Mouse (Mus musculus): ENCODE results near the gene Zfp710.

The Zfp710 gene

DNA sequence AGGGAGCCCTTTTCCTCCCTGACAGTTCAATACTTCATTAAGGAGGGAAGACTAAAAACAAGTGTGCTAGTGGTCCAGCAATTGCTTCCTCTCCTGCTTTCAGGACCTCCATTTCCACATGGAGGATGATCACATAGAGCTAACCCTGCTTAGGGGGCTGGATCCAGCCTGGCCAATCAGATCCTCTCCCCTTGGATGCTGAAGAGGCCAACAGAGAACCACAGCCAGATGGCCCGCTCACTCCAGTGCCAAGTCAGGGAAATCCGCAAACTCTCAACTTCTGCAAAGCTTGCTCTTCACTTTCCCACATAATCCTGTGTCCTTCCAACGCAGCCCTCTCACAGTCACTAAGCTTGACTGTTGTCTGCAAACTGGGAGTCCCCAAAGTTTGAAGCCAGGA lies 78.7 kb downstream of the Zfp710 start:
- peaks cover 64% of the 10 kb centered on the region for H3K4me1 ChIP-seq (replicated peaks; ENCODE audit: low read depth, low read length)
- no peaks in the 10 kb centered on the region for H3K27me3 ChIP-seq (ENCODE audit: insufficient read depth, low read length)
- H3K4me3 ChIP-seq (replicated peaks; ENCODE audit: low read length), result no peak overlapping the region
- no peak for TF ChIP-seq CTCF (conservative IDR thresholded peaks at IDR 0.05; ENCODE audit: low read length)
- TF ChIP-seq NANOG (IDR thresholded peaks at IDR 0.05; ENCODE audit: borderline replicate concordance, low read length), result no peak
- TF ChIP-seq POU5F1 (IDR thresholded peaks at IDR 0.05; ENCODE audit: borderline replicate concordance, low read length), result no peak
- H3K36me3 ChIP-seq (ENCODE audit: insufficient read depth, low read length), result peaks cover 66% of the 10 kb centered on the region
- peaks cover 16% of the 10 kb centered on the region for H3K9me3 ChIP-seq (ENCODE audit: low read length)

DNA sequence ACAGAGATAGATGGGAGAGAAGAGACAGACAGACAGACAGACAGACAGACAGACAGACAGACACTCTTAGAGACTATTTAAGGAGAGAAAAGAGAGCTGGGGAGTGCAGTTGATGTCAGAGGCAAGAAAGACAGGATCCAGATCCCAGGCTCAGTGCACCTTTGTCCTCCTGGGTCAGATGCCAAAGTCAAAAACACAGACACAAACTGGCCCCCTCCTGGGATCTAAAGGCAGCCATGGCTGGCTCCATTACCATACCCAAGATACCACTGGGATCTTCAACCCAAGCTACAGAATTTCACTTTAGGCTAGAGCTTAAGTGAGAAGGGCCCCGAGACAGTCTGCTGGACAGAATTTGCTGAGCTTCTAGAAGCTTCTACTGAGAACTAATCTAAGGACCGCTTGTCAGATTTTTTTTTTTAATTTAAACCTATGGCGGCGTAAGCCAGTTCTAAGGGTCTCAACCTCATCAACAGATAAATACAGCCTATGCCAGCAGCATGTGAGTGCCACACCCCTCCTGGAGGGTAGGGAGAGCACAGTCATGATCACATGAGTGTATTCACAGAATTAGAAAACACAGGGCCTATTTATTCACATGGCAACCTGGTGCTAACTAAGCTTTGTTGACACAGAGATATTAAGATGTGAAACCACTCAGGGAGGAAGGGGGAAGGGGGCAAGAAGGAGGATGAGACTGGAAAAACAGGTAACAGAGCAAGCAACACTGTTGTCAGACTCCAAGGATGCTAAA lies 81.2 kb downstream of the Zfp710 start:
- Histone ChIP-seq H3K9me3 (ENCODE audit: low read length) (peaks cover 16% of the 10 kb centered on the region), H3K36me3 (ENCODE audit: insufficient read depth, low read length) (peaks cover 42% of the 10 kb centered on the region), H3K4me1 (replicated peaks; ENCODE audit: low read depth, low read length) (peaks cover 73% of the 10 kb centered on the region), H3K27me3 (ENCODE audit: insufficient read depth, low read length) (no peaks in the 10 kb centered on the region), H3K4me3 (replicated peaks; ENCODE audit: low read length) (no peak overlapping the region; the same call in 1 of the 2 replicates)
- TF ChIP-seq NANOG (IDR thresholded peaks at IDR 0.05; ENCODE audit: borderline replicate concordance, low read length) (no peak), POU5F1 (IDR thresholded peaks at IDR 0.05; ENCODE audit: borderline replicate concordance, low read length) (no peak), CTCF (conservative IDR thresholded peaks at IDR 0.05; ENCODE audit: low read length) (no peak)

DNA sequence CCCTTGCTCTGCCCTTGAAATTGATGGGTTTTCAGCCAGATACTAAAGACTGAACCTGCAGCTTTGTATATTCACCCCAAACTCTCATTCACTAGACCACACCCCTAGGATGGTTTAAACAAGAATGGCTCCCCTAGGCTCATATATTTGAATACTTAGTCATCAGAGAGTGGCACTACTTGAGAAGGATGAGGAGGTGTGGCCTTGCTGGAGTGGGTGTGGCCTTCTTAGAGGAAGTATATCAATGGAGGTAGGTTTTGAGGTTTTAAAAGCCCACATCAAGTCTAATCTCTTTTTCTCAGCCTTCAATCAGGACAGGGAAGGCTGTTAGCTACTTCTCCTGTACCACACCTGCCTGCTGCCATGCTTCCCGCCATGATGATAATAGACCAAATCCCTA lies 81.8 kb downstream of the Zfp710 start:
- H3K4me3 ChIP-seq (replicated peaks; ENCODE audit: low read length), result no peak overlapping the region; the same call in 1 of the 2 replicates

DNA sequence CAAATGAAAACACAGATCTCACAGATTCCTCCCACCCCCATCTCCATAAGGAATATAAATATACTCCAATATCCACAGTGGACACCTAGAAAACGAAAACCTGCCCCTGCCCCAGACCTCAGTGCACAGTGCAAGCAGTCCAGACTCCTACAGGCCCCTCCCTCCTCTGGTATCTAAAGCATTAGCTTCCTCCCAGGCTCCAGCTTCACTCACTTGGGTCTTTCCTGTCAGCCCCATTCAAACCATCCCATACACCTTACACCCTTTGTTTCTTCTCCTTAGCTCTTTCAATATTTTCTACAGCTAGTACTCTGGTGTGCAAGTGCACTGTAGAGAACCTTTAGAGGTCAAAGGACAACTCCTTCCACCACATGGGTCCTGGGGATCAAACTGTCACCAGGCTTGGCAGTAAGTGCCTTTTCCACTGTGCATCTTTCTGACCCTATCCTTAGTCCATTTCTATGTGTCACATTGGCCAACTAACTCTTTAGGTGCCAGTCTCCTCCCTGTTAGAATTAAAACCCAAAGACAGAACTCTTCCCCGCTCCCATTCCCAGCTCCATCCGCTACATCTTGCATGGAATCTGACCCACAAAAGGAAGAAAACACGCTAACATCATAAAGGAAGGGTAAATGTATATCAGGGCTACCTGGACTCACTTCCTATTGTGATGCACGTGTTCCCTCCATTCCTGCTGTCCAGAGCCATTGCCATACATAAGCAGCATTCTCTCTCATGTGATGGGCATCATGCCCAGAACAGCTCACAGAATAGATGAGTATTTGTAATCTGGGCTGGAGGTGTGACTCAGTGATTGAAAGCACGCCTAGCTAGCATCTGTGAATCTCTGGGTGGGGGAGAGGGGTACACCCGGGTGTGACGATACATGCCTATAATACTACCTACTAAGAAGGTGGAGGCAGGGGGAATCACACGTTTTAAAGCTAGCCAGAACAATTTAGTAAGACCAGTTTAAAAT lies 86.7 kb downstream of the Zfp710 start:
- peaks cover 79% of the 10 kb centered on the region for H3K4me1 ChIP-seq (replicated peaks; ENCODE audit: low read depth, low read length)
- peaks cover 13% of the 10 kb centered on the region for H3K36me3 ChIP-seq (ENCODE audit: insufficient read depth, low read length)
- no peak for TF ChIP-seq NANOG (IDR thresholded peaks at IDR 0.05; ENCODE audit: borderline replicate concordance, low read length)
- TF ChIP-seq CTCF (conservative IDR thresholded peaks at IDR 0.05; ENCODE audit: low read length), result no peak
- no peak for TF ChIP-seq POU5F1 (IDR thresholded peaks at IDR 0.05; ENCODE audit: borderline replicate concordance, low read length)
- H3K4me3 ChIP-seq (replicated peaks; ENCODE audit: low read length), result peak overlapping the region; percentile 46
- H3K9me3 ChIP-seq (ENCODE audit: low read length), result peaks cover 14% of the 10 kb centered on the region
- peaks cover 4% of the 10 kb centered on the region; the same call in 1 of the 2 replicates for H3K27me3 ChIP-seq (ENCODE audit: insufficient read depth, low read length)

More for the DNA sequence above, 81.8 kb downstream of the Zfp710 start:
- H3K36me3 ChIP-seq (ENCODE audit: insufficient read depth, low read length), result peaks cover 35% of the 10 kb centered on the region
- peaks cover 79% of the 10 kb centered on the region for H3K4me1 ChIP-seq (replicated peaks; ENCODE audit: low read depth, low read length)
- TF ChIP-seq CTCF (conservative IDR thresholded peaks at IDR 0.05; ENCODE audit: low read length), result no peak
- TF ChIP-seq POU5F1 (IDR thresholded peaks at IDR 0.05; ENCODE audit: borderline replicate concordance, low read length), result no peak
- no peak for TF ChIP-seq NANOG (IDR thresholded peaks at IDR 0.05; ENCODE audit: borderline replicate concordance, low read length)
- peaks cover 16% of the 10 kb centered on the region for H3K9me3 ChIP-seq (ENCODE audit: low read length)
- no peaks in the 10 kb centered on the region for H3K27me3 ChIP-seq (ENCODE audit: insufficient read depth, low read length)

DNA sequence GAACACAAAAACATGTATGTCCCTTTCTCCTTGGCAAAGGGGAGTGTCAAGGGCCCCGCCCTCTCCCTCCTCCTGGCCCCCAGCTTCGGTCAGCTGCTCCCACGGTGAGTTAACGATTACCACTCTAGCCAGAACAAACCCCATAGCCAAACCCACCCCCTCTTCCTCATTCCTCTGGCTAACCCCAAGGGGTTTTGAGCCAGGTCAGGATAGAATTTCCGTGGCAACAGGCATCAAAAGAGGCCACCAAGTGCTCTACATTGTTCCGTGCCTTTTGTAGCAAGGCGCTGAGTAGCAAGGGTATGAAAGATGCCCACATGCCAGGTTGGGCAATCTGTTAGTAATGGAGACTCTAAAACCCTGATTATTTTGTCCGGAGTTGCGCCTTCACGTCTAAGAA lies 89.4 kb downstream of the Zfp710 start:
- Histone ChIP-seq H3K4me1 (replicated peaks; ENCODE audit: low read depth, low read length) (peaks cover 68% of the 10 kb centered on the region), H3K27me3 (ENCODE audit: insufficient read depth, low read length) (peaks cover 18% of the 10 kb centered on the region), H3K4me3 (replicated peaks; ENCODE audit: low read length) (peak overlapping the region; percentile 93), H3K9me3 (ENCODE audit: low read length) (no peaks in the 10 kb centered on the region), H3K36me3 (ENCODE audit: insufficient read depth, low read length) (no peaks in the 10 kb centered on the region)
- TF ChIP-seq CTCF (conservative IDR thresholded peaks at IDR 0.05; ENCODE audit: low read length) (no peak), NANOG (IDR thresholded peaks at IDR 0.05; ENCODE audit: borderline replicate concordance, low read length) (no peak), POU5F1 (IDR thresholded peaks at IDR 0.05; ENCODE audit: borderline replicate concordance, low read length) (no peak)

DNA sequence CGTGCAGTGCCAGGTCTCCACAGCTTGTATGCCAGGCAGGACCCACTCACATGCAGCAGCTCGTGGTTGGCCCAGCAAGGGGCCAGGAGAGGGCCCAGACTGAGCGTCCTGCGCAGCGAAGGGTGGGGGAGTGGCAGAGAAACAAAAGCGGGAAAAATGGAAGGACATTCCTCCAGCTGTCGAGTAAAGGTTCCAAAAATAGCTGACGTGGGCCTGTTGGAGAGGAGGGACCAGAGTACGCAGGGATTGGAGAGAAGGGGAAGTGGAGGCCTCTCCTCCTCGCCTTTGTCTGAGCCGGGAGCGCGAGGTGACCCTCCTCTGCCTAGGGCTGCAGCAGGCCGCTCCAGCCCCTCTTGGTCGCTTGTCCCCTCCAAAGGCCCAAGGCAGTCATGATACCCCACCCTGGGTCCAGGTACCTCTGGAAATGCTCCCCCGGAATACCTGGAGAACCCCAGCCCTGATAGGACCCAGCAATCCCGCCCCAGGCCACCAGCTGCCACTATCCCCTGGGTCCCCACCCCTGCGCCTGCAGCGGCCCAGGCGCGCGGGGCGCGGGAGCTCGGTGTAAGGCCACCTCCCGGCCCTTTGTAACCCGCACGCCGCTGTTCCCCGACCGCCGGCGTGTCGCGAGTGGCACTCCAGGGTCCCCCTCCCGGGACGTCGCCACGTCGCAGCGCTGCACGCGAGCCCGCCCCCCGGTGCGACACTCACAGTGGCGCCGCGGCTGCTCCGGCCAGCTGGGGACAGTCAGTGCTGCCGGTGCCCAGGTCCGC lies 90.0 kb downstream of the Zfp710 start:
- H3K4me3 ChIP-seq (replicated peaks; ENCODE audit: low read length), result peak overlapping the region; percentile 93
- TF ChIP-seq NANOG (IDR thresholded peaks at IDR 0.05; ENCODE audit: borderline replicate concordance, low read length) (no peak), POU5F1 (IDR thresholded peaks at IDR 0.05; ENCODE audit: borderline replicate concordance, low read length) (no peak), CTCF (conservative IDR thresholded peaks at IDR 0.05; ENCODE audit: low read length) (no peak)
- no peaks in the 10 kb centered on the region for H3K36me3 ChIP-seq (ENCODE audit: insufficient read depth, low read length)
- H3K4me1 ChIP-seq (replicated peaks; ENCODE audit: low read depth, low read length), result peaks cover 68% of the 10 kb centered on the region
- no peaks in the 10 kb centered on the region for H3K9me3 ChIP-seq (ENCODE audit: low read length)
- peaks cover 25% of the 10 kb centered on the region for H3K27me3 ChIP-seq (ENCODE audit: insufficient read depth, low read length)

DNA sequence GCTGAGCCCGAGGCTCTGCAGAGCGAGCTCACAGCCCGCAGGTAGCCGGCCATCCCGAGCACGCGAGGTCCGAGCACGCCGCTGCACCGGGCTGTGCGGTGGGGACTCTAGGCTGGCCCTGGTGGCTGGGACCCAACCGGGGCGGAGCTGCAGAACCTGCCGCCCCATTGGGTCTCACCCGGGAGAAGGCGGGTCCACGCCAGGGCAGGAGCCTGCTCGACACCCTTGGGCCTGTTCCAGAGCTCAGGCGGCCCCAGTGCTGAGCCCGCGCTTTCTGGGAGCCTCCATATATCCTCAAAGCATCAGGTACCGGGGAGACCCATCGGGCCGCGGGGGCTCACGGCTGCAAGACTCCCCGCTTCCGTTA lies 90.6 kb downstream of the Zfp710 start, which contains the start of gene Idh2:
Gene Idh2, minus strand, starts transcription at position 169 of the 367 bp plus-strand sequence.
- no peaks in the 10 kb centered on the region for H3K36me3 ChIP-seq (ENCODE audit: insufficient read depth, low read length)
- peaks cover 26% of the 10 kb centered on the region for H3K27me3 ChIP-seq (ENCODE audit: insufficient read depth, low read length)
- no peaks in the 10 kb centered on the region for H3K9me3 ChIP-seq (ENCODE audit: low read length)
- H3K4me1 ChIP-seq (replicated peaks; ENCODE audit: low read depth, low read length), result peaks cover 66% of the 10 kb centered on the region
- H3K4me3 ChIP-seq (replicated peaks; ENCODE audit: low read length), result peak within 1 kb of the TSS; percentile 93
- TF ChIP-seq POU5F1 (IDR thresholded peaks at IDR 0.05; ENCODE audit: borderline replicate concordance, low read length), result no peak
- no peak for TF ChIP-seq CTCF (conservative IDR thresholded peaks at IDR 0.05; ENCODE audit: low read length)
- no peak for TF ChIP-seq NANOG (IDR thresholded peaks at IDR 0.05; ENCODE audit: borderline replicate concordance, low read length)

Measured in E14TG2a.4 (cell line).